Mouse (Mus musculus) hindbrain, embryonic 11.5 days (tissue): ENCODE results near the gene Igfbp6. TPM values are rescaled to one million over a fixed set of nuclear protein-coding genes. Genes with fewer than 3 reads are reported as not detected.

Source experiments
- polyA plus RNA-seq: library from polyadenylated mRNA; unstranded; fragments of >200 nt; fragmentation: Nextera tagmentation; extraction: Ambion mirVana; gene quantifications from 2 replicates; pipeline ENCODE4 v1.2.1, GENCODE M21; 2014

Igfbp6 gene
- polyA plus RNA-seq, 1 experiment from 2014 or later = 0.31 TPM

Other genes with a start within 250 kb of the Igfbp6 start
- not detected in 2 replicates for gene Krt4, start 219.6 kb upstream of the Igfbp6 start, polyA plus RNA-seq
- 0.27 TPM in 1 of 2 replicates, not detected in the other for gene Krt79, start 204.0 kb upstream of the Igfbp6 start, polyA plus RNA-seq
- 0.11 TPM in 1 of 2 replicates, not detected in the other for gene Krt78, start 190.1 kb upstream of the Igfbp6 start, polyA plus RNA-seq
- 22.4 and 27.8 TPM in 2 replicates for gene Krt8, start 139.9 kb upstream of the Igfbp6 start, polyA plus RNA-seq
- gene Krt18, start 116.2 kb upstream of the Igfbp6 start, polyA plus RNA-seq = 20.5 and 22.7 TPM in 2 replicates
- gene Eif4b, start 70.6 kb upstream of the Igfbp6 start, polyA plus RNA-seq = 85.0 and 103 TPM in 2 replicates
- 8.0 and 11.8 TPM in 2 replicates for gene Tns2, start 43.9 kb upstream of the Igfbp6 start, polyA plus RNA-seq
- 10.1 and 11.9 TPM in 2 replicates for gene Spryd3, start 8.1 kb upstream of the Igfbp6 start, polyA plus RNA-seq
- 0.13 and 0.17 TPM in 2 replicates for gene Soat2, start 6.2 kb downstream of the Igfbp6 start, polyA plus RNA-seq
- 49.7 and 63.8 TPM in 2 replicates for gene Zfp740, start 58.9 kb downstream of the Igfbp6 start, polyA plus RNA-seq
- 23.5 and 27.9 TPM in 2 replicates for gene Csad, start 60.4 kb downstream of the Igfbp6 start, polyA plus RNA-seq
- gene Itgb7, start 87.6 kb downstream of the Igfbp6 start, polyA plus RNA-seq = 1.0 and 1.1 TPM in 2 replicates
- gene Rarg, start 113.2 kb downstream of the Igfbp6 start, polyA plus RNA-seq = 20.3 and 21.7 TPM in 2 replicates
- gene Gm9918, start 126.2 kb downstream of the Igfbp6 start, polyA plus RNA-seq = 0.15 TPM in 2 replicates
- 51.6 and 57.0 TPM in 2 replicates for gene Mfsd5, start 135.1 kb downstream of the Igfbp6 start, polyA plus RNA-seq
- gene Espl1, start 151.9 kb downstream of the Igfbp6 start, polyA plus RNA-seq = 21.8 and 30.8 TPM in 2 replicates
- 401 and 431 TPM in 2 replicates for gene Pfdn5, start 181.8 kb downstream of the Igfbp6 start, polyA plus RNA-seq
- gene Myg1, start 187.3 kb downstream of the Igfbp6 start, polyA plus RNA-seq = 104 TPM in 2 replicates
- gene Aaas, start 206.4 kb downstream of the Igfbp6 start, polyA plus RNA-seq = 65.9 and 76.2 TPM in 2 replicates
- 0.73 and 0.99 TPM in 2 replicates for gene Sp7, start 222.8 kb downstream of the Igfbp6 start, polyA plus RNA-seq